Mouse (Mus musculus) Muller cell, postnatal 12 days (primary cell): ENCODE results near the gene Enpp1.

Source experiments
- DNase-seq: peaks from one replicate; pipeline ENCODE4 v3.0.0-alpha.2; 2015; ENCODE audit errors: inconsistent ontology term

Enpp1 gene

GRCm38 (mm10) chr10:24596003-24596868 lies 115.7 kb downstream of the Enpp1 start:
- DNase-seq = no peak

- DNase-seq = peak; percentile 98
These were observed 116.5 kb downstream of the Enpp1 start, which contains the start of gene Ccn2 for GRCm38 (mm10) chr10:24595250-24596002. TSS of gene Ccn2 (plus strand) at chr10:24595442.

- no peak for DNase-seq
These were observed 118.4 kb downstream of the Enpp1 start for GRCm38 (mm10) chr10:24593556-24593955.

- no peak for DNase-seq
These were observed 119.0 kb downstream of the Enpp1 start for GRCm38 (mm10) chr10:24592969-24593368.

GRCm38 (mm10) chr10:24592318-24592717 lies 119.6 kb downstream of the Enpp1 start:
- DNase-seq = no peak

GRCm38 (mm10) chr10:24591741-24592140 lies 120.2 kb downstream of the Enpp1 start:
- no peak for DNase-seq

- DNase-seq = peak; percentile 41
These were observed 120.8 kb downstream of the Enpp1 start for GRCm38 (mm10) chr10:24591136-24591535.

GRCm38 (mm10) chr10:24590546-24590945 lies 121.4 kb downstream of the Enpp1 start:
- DNase-seq = no peak

GRCm38 (mm10) chr10:24589238-24589637 lies 122.7 kb downstream of the Enpp1 start:
- no peak for DNase-seq

- DNase-seq = no peak
These were observed 123.1 kb downstream of the Enpp1 start for GRCm38 (mm10) chr10:24588824-24589223.
